Mouse (Mus musculus): ENCODE data around the gene Tulp2. TPM values are rescaled to one million over a fixed set of nuclear protein-coding genes. Genes with fewer than 3 reads are reported as not detected.

Tulp2 gene
- total and polyA plus RNA-seq, 3 experiments: 1.1 to 1.2 TPM; not detected in 1

GRCm38 (mm10) chr7:45447325-45447990, 34.2 kb upstream of the Tulp2 start:
- H3K4me3 ChIP-seq (ENCODE audit: control insufficient read depth in 1 of 2, insufficient read depth in 1 of 2, low read depth in 2 of 2, low read length in 2 of 2): no peak overlapping the region
- H3K9me3 ChIP-seq (replicated peaks; ENCODE audit: insufficient read depth, low read length): no peaks in the 10 kb centered on the region

DNA sequence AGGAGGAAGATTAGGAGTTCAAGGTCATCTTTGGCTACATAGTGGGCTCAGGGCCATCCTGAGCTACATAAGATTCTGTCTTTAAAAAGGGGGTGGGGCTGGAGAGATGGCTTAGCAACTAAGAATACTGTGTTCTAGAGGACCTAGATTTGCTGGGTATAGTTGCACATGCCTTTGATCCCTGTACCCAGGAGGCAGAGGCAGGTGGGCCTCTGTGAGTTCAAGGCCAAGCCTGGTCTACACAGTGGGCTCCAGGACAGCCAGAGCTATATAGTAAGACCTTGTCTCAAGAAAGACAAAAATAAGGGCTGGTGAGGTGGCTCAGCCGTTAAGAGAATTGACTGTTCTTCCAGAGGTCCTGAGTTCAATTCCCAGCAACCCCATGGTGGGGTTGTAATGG, 31.7 kb upstream of the Tulp2 start:
- no peak overlapping the region for H3K27ac ChIP-seq (ENCODE audit: control insufficient read depth, low read depth, low read length)
- peaks cover 0 to 3% of the 10 kb centered on the region in 2 experiments; a peak in 1 of 4 replicates for H3K36me3 ChIP-seq (ENCODE audit: control insufficient read depth in 1 of 2, insufficient read depth in 2 of 2, low read length in 2 of 2)
- H3K27me3 ChIP-seq (ENCODE audit: control insufficient read depth in 1 of 2, insufficient read depth in 2 of 2, low read length in 2 of 2): no peaks in the 10 kb centered on the region
- no peak overlapping the region for H3K4me3 ChIP-seq (ENCODE audit: control insufficient read depth in 1 of 2, insufficient read depth in 1 of 2, low read depth in 2 of 2, low read length in 2 of 2)
- DNase-seq (ENCODE audit: low read depth, low spot score): no peak
- no peaks in the 10 kb centered on the region for H3K79me2 ChIP-seq (ENCODE audit: control insufficient read depth, insufficient read depth, low read length, poor library complexity)
- no peaks in the 10 kb centered on the region for H3K9me3 ChIP-seq (replicated peaks; ENCODE audit: insufficient read depth, low read length)
- no peaks in the 10 kb centered on the region for H3K4me1 ChIP-seq (ENCODE audit: control insufficient read depth in 1 of 2, insufficient read depth in 2 of 2, low read length in 2 of 2)
- no peak overlapping the region for H3K9ac ChIP-seq (ENCODE audit: control insufficient read depth, low read depth, low read length, poor library complexity, severe bottlenecking)
- TF ChIP-seq EP300 (IDR thresholded peaks at IDR 0.05; ENCODE audit: low read depth in 1 of 2, low read length in 2 of 2) (no peak), HCFC1 (IDR thresholded peaks at IDR 0.05; ENCODE audit: low read depth, low read length) (no peak), CHD2 (IDR thresholded peaks at IDR 0.05; ENCODE audit: low read length) (no peak), RCOR1 (IDR thresholded peaks at IDR 0.05; ENCODE audit: low read depth, low read length) (no peak), SMC3 (IDR thresholded peaks at IDR 0.05; ENCODE audit: low read depth, low read length) (no peak), MYC (IDR thresholded peaks at IDR 0.05; ENCODE audit: low read depth, low read length) (no peak), MAX (IDR thresholded peaks at IDR 0.05; ENCODE audit: low read length) (no peak), POLR2AphosphoS2 (IDR thresholded peaks at IDR 0.05; ENCODE audit: low read length) (no peak), JUND (IDR thresholded peaks at IDR 0.05; ENCODE audit: low read depth, low read length) (no peak), ZMIZ1 (IDR thresholded peaks at IDR 0.05; ENCODE audit: low read depth, low read length) (no peak), ZKSCAN1 (IDR thresholded peaks at IDR 0.05; ENCODE audit: low read depth, low read length) (no peak), MEF2A (IDR thresholded peaks at IDR 0.05; ENCODE audit: extremely low read depth, insufficient replicate concordance, low read depth, low read length, poor library complexity, severe bottlenecking) (no peak), TCF12 (IDR thresholded peaks at IDR 0.05; ENCODE audit: low read depth, low read length) (no peak), MAFK (IDR thresholded peaks at IDR 0.05; ENCODE audit: borderline replicate concordance, low read depth, low read length) (no peak), ZNF384 (IDR thresholded peaks at IDR 0.05; ENCODE audit: low read depth, low read length) (no peak), CHD1 (IDR thresholded peaks at IDR 0.05; ENCODE audit: low read depth, low read length) (no peak), SIN3A (IDR thresholded peaks at IDR 0.05; ENCODE audit: low read length) (no peak), MXI1 (IDR thresholded peaks at IDR 0.05; ENCODE audit: low read depth, low read length) (no peak), E2F4 (IDR thresholded peaks at IDR 0.05; ENCODE audit: borderline replicate concordance, low read depth, low read length) (no peak)

More at GRCm38 (mm10) chr7:45447325-45447990, 34.2 kb upstream of the Tulp2 start:
- no peak overlapping the region for H3K27ac ChIP-seq (ENCODE audit: control insufficient read depth, low read depth, low read length)
- no peak for DNase-seq (ENCODE audit: low read depth, low spot score)
- H3K9ac ChIP-seq (ENCODE audit: control insufficient read depth, low read depth, low read length, poor library complexity, severe bottlenecking): no peak overlapping the region
- TF ChIP-seq UBTF (IDR thresholded peaks at IDR 0.05; ENCODE audit: borderline replicate concordance, insufficient read depth, low read depth, low read length) (no peak), NRF1 (IDR thresholded peaks at IDR 0.05; ENCODE audit: insufficient read depth, low read depth, low read length, poor library complexity, severe bottlenecking) (no peak), MAFK (IDR thresholded peaks at IDR 0.05; ENCODE audit: borderline replicate concordance, low read depth, low read length) (no peak), ZC3H11A (IDR thresholded peaks at IDR 0.05; ENCODE audit: low read depth, low read length) (no peak), HCFC1 (IDR thresholded peaks at IDR 0.05; ENCODE audit: low read depth, low read length) (peak; percentile 73), RAD21 (IDR thresholded peaks at IDR 0.05; ENCODE audit: low read depth, low read length) (peak; percentile 15), CTCF (IDR thresholded peaks at IDR 0.05 in 2 of 3, conservative IDR thresholded peaks at IDR 0.05 in 1 of 3; ENCODE audit: control insufficient read depth in 1 of 3, insufficient read depth in 1 of 3, low read depth in 2 of 3, low read length in 3 of 3, poor library complexity in 1 of 3, severe bottlenecking in 1 of 3) (peak; percentile 28 to 60 (median 49)), SMC3 (IDR thresholded peaks at IDR 0.05; ENCODE audit: low read depth, low read length) (peak; percentile 35)
- H3K4me1 ChIP-seq (ENCODE audit: control insufficient read depth in 1 of 2, insufficient read depth in 2 of 2, low read length in 2 of 2): no peaks in the 10 kb centered on the region
- H3K36me3 ChIP-seq (ENCODE audit: control insufficient read depth in 1 of 2, insufficient read depth in 2 of 2, low read length in 2 of 2): peaks cover 0 to 4% of the 10 kb centered on the region in 2 experiments; a peak in 1 of 4 replicates
- no peaks in the 10 kb centered on the region for H3K79me2 ChIP-seq (ENCODE audit: control insufficient read depth, insufficient read depth, low read length, poor library complexity)
- H3K27me3 ChIP-seq (ENCODE audit: control insufficient read depth in 1 of 2, insufficient read depth in 2 of 2, low read length in 2 of 2): no peaks in the 10 kb centered on the region

Data from MEL (cell line).